Mouse (Mus musculus): ENCODE results near the gene Arhgef7. TPM values are rescaled to one million over a fixed set of nuclear protein-coding genes. Genes with fewer than 3 reads are reported as not detected.

The Arhgef7 gene
- total RNA-seq (2022), result 10 to 100 TPM; 26.8 to 33.1 (median 29.5) TPM

DNA sequence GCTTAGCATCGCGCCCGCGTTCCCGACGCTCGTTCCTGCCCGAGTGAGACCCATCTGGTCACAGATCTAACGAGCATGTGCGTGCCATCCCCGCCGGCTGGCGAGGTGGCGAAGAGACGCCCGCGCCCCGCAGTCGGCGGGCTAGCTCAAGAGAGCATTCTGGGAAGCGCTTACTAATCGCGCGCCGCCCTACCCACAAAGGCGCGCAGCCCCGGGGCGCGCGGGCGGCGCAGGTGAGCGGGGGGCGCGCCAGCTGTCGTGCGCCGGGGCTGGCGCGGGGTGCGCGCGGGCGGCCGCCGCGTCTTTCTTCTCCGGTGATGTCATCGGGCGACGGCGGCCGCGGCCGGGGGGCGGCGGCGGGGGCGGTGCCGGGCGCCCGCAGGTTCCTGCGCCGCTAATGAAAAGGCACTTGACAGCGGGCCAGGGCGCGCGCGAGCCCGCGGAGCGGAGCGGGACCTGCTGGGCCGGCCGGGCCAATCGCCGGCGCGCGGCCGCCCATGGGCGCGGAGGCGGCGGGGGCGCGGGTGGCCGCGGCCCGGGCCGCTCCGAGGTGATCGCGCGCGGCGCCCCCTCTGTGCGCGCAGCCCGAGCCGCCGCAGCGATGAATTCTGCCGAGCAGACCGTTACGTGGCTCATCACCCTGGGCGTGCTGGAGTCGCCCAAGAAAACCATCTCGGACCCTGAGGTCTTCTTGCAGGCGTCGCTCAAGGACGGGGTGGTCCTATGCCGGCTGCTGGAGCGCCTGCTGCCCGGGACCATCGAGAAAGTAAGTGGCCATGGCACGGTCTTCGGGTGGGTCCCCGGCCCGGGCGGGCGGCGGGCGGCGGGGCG is at the start of gene Arhgef7:
Gene Arhgef7 (plus strand): TSS at position 71 of the 831 bp plus-strand sequence.
- peak in 1 of 2 experiments; percentile 28 for DNase-seq (ENCODE audit: low spot score in 2 of 2)

- DNase-seq (ENCODE audit: low spot score in 2 of 2), result no peak
Measured at GRCm38 (mm10) chr8:11684558-11684957, 43.0 kb upstream of the Arhgef7 start.

DNA sequence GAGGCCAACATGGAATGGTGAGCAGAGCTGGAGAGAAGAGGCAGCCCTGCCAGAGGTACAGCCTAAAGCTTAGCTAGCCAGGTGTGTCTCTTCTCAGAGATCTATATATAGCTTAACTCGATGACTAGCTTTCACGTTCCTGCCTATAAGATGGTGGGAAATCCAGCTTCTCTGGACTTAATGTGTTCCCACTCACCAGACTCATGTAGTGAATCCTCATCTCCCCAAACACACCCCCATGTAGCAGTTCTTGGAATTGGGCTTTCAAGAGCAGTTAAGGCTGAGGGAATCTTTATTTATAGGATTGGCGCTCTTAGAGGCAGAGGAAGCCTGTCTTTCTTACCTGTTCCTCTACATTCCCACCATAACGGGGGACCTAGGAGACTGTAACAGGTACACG is 40.3 kb upstream of the Arhgef7 start:
- DNase-seq (ENCODE audit: low spot score in 2 of 2), result no peak

DNA sequence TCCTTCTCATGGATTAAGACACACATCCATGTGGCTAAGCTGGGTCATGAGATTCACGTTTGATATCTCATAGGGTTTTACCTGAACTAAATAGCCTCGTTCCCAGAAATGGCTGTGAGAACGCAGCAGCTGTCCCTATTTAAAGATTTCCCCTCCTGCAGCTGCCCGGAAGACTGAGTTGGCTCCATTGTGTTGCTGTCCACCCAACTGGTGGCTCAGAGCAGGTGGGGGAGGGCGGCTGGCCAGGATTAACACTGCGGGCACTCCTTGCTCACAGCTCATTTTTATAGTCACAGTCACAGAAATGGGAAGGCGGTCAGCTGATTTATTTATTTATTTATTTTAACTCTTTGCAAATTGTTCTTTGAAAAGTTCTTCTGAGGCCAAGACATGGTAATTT is 37.6 kb upstream of the Arhgef7 start:
- no peak for DNase-seq (ENCODE audit: low spot score in 2 of 2)

- DNase-seq (ENCODE audit: low spot score in 2 of 2), result no peak
Measured at GRCm38 (mm10) chr8:11691284-11691683, 36.2 kb upstream of the Arhgef7 start.

GRCm38 (mm10) chr8:11691761-11692160 is 35.8 kb upstream of the Arhgef7 start:
- DNase-seq (ENCODE audit: low spot score in 2 of 2), result peak; percentile 46 to 75

GRCm38 (mm10) chr8:11692455-11692854 is 35.1 kb upstream of the Arhgef7 start:
- no peak for DNase-seq (ENCODE audit: low spot score in 2 of 2)

DNA sequence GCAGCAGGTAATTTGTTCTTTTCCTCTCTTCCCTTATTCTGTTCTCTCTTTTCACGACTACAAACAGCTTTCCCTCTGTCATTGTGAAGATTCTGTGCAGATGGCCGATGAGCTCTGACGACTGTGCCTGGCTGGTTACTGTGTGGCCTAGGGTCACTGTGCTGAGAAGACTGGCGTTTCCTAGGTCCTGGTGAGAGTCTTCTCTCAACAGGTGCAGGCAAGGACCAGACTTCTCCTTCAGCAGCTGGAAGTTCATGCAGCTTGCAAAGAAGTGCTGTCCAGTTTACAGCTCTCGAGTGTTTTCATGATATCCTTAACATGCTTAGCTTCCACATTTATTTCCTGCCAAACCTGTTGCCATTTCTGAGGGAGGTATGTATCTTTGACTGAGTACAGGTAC is 33.5 kb upstream of the Arhgef7 start:
- no peak for DNase-seq (ENCODE audit: low spot score in 2 of 2)

- DNase-seq (ENCODE audit: low spot score in 2 of 2), result no peak
Measured at GRCm38 (mm10) chr8:11696176-11696575, 31.3 kb upstream of the Arhgef7 start.

DNA sequence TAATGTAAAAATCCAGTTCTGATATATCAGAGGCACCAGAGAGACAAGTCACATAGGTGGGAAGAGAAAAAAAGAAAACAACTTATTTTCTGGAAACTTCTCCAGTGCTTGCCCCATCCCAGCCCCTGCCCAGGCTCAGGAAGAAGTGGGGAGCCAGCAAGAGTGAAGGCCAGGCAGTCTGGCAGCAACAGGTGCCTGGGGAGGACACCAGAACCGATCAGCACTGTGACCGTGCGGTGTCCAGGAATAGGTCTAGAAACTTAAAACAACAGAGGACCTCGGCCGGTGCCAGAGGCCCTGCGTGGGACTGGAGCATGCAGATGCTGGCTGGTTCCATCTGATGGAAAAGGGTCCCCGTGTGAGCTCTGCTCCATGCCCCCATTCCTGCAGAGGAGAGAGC is 30.1 kb upstream of the Arhgef7 start:
- DNase-seq (ENCODE audit: low spot score in 2 of 2), result no peak

DNA sequence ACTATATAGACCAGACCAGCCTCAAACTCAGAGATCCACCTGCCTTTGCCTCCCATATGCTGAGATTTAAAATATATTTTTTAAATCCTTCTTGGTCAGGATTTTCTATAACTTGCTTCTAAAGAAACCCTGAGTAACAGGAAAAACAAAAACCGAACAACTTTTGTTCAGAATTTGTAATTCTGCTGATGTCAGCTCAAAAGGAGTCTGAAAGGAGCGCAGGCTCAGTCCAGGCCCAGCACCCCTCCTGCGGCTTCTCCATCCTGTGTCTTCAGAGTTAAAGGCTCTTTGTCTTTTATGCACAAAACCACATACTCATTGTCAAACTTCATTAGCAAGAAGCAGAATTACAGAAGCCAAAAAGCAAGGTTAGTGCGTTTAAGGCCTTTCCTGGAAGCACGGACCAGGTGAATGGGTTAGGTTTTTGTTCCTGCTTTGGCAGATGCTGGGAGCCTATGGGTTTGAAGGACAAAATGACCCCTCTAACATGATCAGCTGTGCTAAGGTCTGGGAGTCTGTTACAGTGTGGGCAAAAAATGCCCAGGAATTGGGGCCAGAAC is 28.0 kb upstream of the Arhgef7 start:
- no peak for DNase-seq (ENCODE audit: low spot score in 2 of 2)

- DNase-seq (ENCODE audit: low spot score in 2 of 2), result peak; percentile 40 to 54
Measured at GRCm38 (mm10) chr8:11700060-11701032, 27.2 kb upstream of the Arhgef7 start.

DNA sequence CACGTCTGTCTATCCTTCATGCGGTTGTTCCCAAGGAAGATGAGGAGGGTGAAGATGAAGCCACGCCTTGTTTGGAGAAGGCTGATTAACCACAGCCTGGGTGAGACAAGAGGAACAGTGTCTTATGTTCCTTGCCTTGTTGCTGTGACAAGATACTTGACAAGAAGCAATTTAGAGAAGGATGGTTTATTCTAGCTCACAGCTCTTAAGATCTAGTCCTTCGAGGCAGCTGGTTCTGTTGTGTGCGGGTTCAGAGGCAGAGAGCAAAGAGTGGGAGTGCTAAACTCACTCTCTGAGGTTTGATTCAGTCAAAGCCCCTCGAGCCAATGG is 26.5 kb upstream of the Arhgef7 start, which contains the start of gene 1700016D06Rik:
Gene 1700016D06Rik (minus strand): TSS at position 31 of the 330 bp plus-strand sequence.
- DNase-seq (ENCODE audit: low spot score in 2 of 2), result no peak

DNA sequence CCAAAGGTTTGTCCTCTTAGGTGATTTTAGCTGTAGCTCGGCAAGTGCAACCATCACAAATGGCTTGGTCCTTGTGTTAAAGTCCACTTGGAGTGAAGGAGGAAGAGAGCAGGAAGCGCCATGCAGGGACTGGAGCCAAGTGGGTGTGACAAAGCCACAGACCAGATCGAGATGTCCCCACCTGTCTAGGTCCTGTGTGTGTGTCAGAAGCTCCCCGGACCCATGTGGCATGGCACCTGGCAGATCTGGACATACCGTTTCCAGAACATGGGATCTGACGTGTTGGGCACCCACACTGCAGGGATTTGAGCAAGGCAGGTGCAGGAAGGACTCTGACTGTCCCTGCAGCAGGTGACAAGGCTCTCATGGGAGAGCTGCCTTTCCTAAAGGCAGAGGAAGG is 26.1 kb upstream of the Arhgef7 start:
- no peak for DNase-seq (ENCODE audit: low spot score in 2 of 2)

- no peak for DNase-seq (ENCODE audit: low spot score in 2 of 2)
Measured at GRCm38 (mm10) chr8:11703789-11704188, 23.7 kb upstream of the Arhgef7 start.

DNA sequence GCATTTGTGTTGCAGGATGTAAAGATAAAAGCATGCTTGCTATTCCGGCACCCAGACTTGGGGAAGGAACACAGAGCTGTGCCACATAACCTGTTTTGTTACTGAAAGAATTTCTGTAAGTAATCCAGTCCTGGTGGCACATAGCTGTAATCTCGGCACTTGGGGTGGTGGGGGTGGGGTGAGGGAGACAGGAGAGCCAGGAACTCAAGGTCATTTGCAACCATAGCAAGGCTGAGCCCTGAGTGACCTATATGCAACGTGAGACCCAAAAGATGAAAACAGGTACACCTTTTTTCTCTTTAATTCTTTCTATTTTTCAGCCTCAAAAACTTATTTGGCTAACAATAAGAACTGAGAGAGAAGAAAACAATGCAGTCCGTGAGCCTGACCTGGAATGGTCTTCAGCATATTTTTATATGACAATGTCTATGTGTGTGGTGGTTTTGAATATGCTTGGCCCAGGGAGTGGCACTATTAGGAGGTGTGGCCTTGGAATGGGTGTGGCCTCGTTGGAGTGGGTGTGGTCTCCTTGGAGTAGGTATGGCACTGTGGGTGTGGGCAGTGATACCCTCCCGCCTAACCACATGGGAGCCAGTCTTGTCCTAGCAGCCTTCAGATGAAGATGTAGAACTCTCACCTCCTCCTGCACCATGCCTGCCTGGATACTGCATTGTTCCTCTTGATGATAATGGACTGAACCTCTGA is 22.7 kb upstream of the Arhgef7 start:
- no peak for DNase-seq (ENCODE audit: low spot score in 2 of 2)

DNA sequence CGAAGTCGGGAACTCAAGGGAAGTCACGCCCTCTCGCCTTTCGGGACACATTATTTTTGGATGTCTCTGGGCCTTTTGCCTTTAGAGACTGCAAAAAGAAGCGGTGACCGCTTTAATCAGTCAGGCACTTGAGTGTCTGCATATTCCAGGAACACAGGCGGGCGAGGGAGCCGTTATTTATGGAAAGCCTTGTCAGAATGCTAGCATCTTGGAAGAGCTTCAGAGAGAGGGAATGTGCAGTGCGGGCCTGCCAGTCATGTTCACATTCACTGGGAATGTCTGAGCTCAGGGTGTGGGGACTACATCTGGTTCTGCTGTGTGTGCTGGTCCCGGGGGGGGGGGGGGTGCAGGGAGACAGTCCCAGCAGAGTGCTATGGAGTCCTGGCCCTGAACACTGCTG is 21.7 kb upstream of the Arhgef7 start:
- peak; percentile 51 to 69 for DNase-seq (ENCODE audit: low spot score in 2 of 2)

DNA sequence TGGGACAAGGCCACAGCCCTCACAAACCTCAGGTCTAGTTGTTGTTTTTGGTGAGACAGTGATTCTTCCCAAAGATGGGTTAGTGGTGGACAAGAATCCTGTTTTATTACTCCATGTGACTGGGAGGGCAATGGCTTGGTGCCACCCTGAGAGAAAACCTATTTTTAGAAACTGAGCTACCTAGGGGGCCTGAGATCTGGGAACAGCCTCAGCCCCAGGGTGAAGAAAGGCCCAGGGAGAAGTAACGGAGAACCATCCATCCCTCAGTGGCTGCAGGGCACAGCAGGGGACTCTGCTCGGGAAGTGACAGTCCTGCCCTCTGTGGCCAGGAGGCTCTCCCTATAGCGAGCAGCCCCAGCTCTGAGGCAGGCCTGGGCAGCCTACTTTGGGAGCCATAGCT is 19.8 kb upstream of the Arhgef7 start:
- DNase-seq (ENCODE audit: low spot score in 2 of 2), result no peak

- DNase-seq (ENCODE audit: low spot score in 2 of 2), result no peak
Measured at GRCm38 (mm10) chr8:11708815-11709214, 18.7 kb upstream of the Arhgef7 start.

- DNase-seq (ENCODE audit: low spot score in 2 of 2), result no peak
Measured at GRCm38 (mm10) chr8:11709542-11709941, 18.0 kb upstream of the Arhgef7 start.

DNA sequence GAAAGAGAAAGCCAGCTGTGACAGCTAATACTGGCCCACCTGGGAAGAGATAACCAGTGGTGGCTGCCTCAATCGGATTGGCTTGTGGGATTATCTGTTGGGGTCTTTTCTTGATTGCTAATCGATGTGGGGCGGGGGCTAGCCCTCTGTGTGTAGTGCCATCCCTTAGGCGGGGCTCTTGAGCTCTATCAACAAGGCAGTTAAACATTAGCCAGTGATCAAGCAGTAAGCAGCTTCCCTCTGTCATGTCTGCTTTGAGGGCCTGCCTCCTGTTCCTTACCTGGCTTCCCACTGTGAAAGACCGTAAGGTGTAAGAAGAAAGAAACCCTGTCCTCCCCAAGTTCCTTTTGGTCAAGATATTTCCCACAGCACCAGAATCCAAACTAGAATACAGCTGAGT is 17.1 kb upstream of the Arhgef7 start:
- no peak for DNase-seq (ENCODE audit: low spot score in 2 of 2)

Data from gastrocnemius, adult 8-10 months (tissue).